Mouse (Mus musculus): ENCODE results near the gene Gm20795. TPM values are rescaled to one million over a fixed set of nuclear protein-coding genes. Genes with fewer than 3 reads are reported as not detected.
"Not testable (repeated sequence)": the region's sequence is repeated elsewhere in the genome, so short reads cannot be mapped to it uniquely, and the experiment has no call there.

Gene Gm20795
- not detected in 2 replicates for polyA plus RNA-seq (2015; fragmentation: Nextera tagmentation; extraction: Ambion mirVana)

- not testable (repeated sequence) for H3K4me1 ChIP-seq (ENCODE audit: control insufficient read depth, insufficient read depth, low read depth, low read length); ATAC-seq
These were observed at the start of gene Gm20795 for GRCm38 (mm10) chrY:40804614-40805013. Gm20795 (plus strand) TSS chrY:40804914.

DNA sequence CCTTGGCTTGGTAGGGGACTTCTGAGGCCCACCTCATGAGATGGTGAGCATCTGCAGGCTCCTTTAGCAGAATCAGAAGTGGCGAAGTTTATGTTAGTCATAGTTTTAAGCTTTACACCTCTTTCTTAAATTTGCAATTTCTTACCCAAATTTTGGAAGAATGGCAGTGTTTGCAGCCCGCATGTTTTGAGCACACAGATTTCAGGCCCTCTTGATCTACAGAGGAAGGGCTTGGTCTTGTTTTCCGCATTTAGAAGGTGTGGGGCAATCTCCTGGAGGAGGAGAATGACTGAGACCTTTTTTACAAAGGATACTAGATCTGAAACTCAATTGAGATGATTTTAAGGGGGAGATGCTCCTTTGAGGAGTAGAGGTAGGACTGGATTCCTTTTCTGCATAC, 29.0 kb upstream of the Gm20795 start, which contains the start of gene Gm21797:
Gm21797 (minus strand) TSS at position 101 of the 400 bp plus-strand sequence.
- not testable (repeated sequence) for H3K27ac ChIP-seq (ENCODE audit: low read depth, low read length); H3K9me3 ChIP-seq (ENCODE audit: control insufficient read depth, low read length); H3K9ac ChIP-seq (ENCODE audit: low read depth, low read length); ATAC-seq; H3K4me3 ChIP-seq (ENCODE audit: low read length); H3K4me1 ChIP-seq (ENCODE audit: control insufficient read depth, insufficient read depth, low read depth, low read length); H3K27me3 ChIP-seq (replicated peaks; ENCODE audit: control insufficient read depth, insufficient read depth, low read length); H3K4me2 ChIP-seq (ENCODE audit: low read length); H3K36me3 ChIP-seq (ENCODE audit: control insufficient read depth, insufficient read depth, low read length)
- WGBS, result no CpG with 5 or more reads among the region's 3 CpGs

More at GRCm38 (mm10) chrY:40804614-40805013, at the start of gene Gm20795:
- H3K27ac ChIP-seq (ENCODE audit: low read depth, low read length); H3K27me3 ChIP-seq (replicated peaks; ENCODE audit: control insufficient read depth, insufficient read depth, low read length); H3K4me3 ChIP-seq (ENCODE audit: low read length); H3K9ac ChIP-seq (ENCODE audit: low read depth, low read length); H3K4me2 ChIP-seq (ENCODE audit: low read length); H3K9me3 ChIP-seq (ENCODE audit: control insufficient read depth, low read length); H3K36me3 ChIP-seq (ENCODE audit: control insufficient read depth, insufficient read depth, low read length): not testable (repeated sequence)

Other genes with a start within 250 kb of the Gm20795 start
- not detected in 2 replicates for gene Gm21852, start 152.9 kb upstream of the Gm20795 start, polyA plus RNA-seq (2015; fragmentation: Nextera tagmentation; extraction: Ambion mirVana)
- gene Gm21797, start 29.1 kb upstream of the Gm20795 start, polyA plus RNA-seq (2015; fragmentation: Nextera tagmentation; extraction: Ambion mirVana), result not detected in 2 replicates